Mouse (Mus musculus) small intestine, adult 2 months (tissue): ENCODE results near the gene Tcp11l2. TPM values are rescaled to one million over a fixed set of nuclear protein-coding genes. Genes with fewer than 3 reads are reported as not detected.

ENCODE experiments used
- H3K27ac ChIP-seq: fragments of 200-500 bp; 2 replicates; pipeline ENCODE4 v1.5.1; 2012; ENCODE audit warnings: low read depth, low read length, control low read depth, inconsistent platforms; ENCODE audit not compliant: insufficient read depth
- H3K27me3 ChIP-seq: fragments of 200-500 bp; 2 replicates; pipeline ENCODE4 v1.6.1; 2012; ENCODE audit warnings: mild to moderate bottlenecking, moderate library complexity, low read length, inconsistent platforms; ENCODE audit not compliant: control insufficient read depth, insufficient read depth
- H3K36me3 ChIP-seq: fragments of 200-500 bp; 2 replicates; pipeline ENCODE4 v1.6.1; 2012; ENCODE audit warnings: mild to moderate bottlenecking, low read length, control low read depth, inconsistent platforms; ENCODE audit not compliant: control insufficient read depth, insufficient read depth
- H3K4me1 ChIP-seq: fragments of 200-500 bp; 2 replicates; pipeline ENCODE4 v1.6.1; 2012; ENCODE audit warnings: low read length, inconsistent platforms, mixed read lengths; ENCODE audit not compliant: control insufficient read depth, insufficient read depth, insufficient read length
- H3K4me3 ChIP-seq: fragments of 200-500 bp; 2 replicates; pipeline ENCODE4 v1.5.1; 2012; ENCODE audit warnings: low read depth, mild to moderate bottlenecking, control low read depth, inconsistent platforms, low read length, moderate library complexity
- CTCF ChIP-seq: fragments of 200-500 bp; IDR thresholded peaks from 2 replicates; pipeline ENCODE4 v1.5.1; 2012; ENCODE audit warnings: low read depth, mild to moderate bottlenecking, control low read depth, inconsistent platforms, low read length, moderate library complexity, mixed read lengths; ENCODE audit not compliant: insufficient replicate concordance, insufficient read length; ENCODE audit errors: extremely low read depth
- POLR2A ChIP-seq: fragments of 200-500 bp; IDR thresholded peaks from 2 replicates; pipeline ENCODE4 v1.6.1; 2012; ENCODE audit warnings: low read depth, mild to moderate bottlenecking, control low read depth, inconsistent platforms, low read length, moderate library complexity
- WGBS: fragments of 180-500 bp; shearing (Covaris S2); methylation state at CpG from one replicate; pipeline ENCODE4 v1.1.7; 2018; 5-methylcytosine and 5-hydroxymethylcytosine counted together
- polyA plus RNA-seq: library from polyadenylated mRNA; depleted of rRNA; stranded (reverse); fragments of >200 nt; gene quantifications from 2 replicates; pipeline ENCODE4 v1.2.3, GENCODE M21; 2012

Tcp11l2 gene
- polyA plus RNA-seq, 1 experiment, result 34.3 TPM

- peaks cover 3% of the 10 kb centered on the region; the same call in 1 of the 2 replicates for H3K4me1 ChIP-seq
- TF ChIP-seq POLR2A, result no peak
- TF ChIP-seq CTCF, result no peak; the same call in 1 of the 2 replicates
- WGBS, result under 1% methylated on average over 14 of the region's 14 CpGs
- no peaks in the 10 kb centered on the region for H3K36me3 ChIP-seq
- H3K27ac ChIP-seq, result peak overlapping the region; percentile 72
- H3K4me3 ChIP-seq, result peak overlapping the region; percentile 98
- no peaks in the 10 kb centered on the region for H3K27me3 ChIP-seq
Observed at GRCm38 (mm10) chr10:84576029-84576394, 414 bp upstream of the Tcp11l2 start.

GRCm38 (mm10) chr10:84577071-84577727 lies 773 bp downstream of the Tcp11l2 start:
- H3K4me3 ChIP-seq, result peak overlapping the region; percentile 98
- peak overlapping the region; percentile 84 for H3K27ac ChIP-seq
- no peaks in the 10 kb centered on the region for H3K27me3 ChIP-seq
- no peaks in the 10 kb centered on the region for H3K36me3 ChIP-seq
- TF ChIP-seq POLR2A, result no peak
- TF ChIP-seq CTCF, result no peak
- WGBS, result under 1% methylated on average over 38 of the region's 38 CpGs
- peaks cover 3% of the 10 kb centered on the region; the same call in 1 of the 2 replicates for H3K4me1 ChIP-seq

DNA sequence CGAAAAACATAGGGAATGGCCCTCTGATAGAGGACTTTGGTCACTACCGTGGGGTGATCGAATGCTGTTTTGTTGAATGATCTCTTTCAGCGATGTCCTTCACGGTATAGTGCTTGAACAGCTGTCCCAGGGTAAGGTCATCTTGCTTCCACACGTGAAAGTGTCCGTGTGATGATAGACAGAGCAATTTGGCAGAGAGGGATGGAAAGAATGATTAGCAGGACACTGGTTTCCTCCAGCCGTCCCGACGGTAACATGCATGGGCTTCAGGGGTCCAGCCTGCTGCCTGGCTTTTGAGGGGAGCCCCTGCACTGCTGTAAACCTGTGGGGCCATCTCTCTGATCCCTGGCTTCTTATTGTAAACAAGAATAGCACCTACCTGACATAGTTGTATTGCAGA lies 2.3 kb downstream of the Tcp11l2 start:
- Histone ChIP-seq H3K27ac (no peak overlapping the region), H3K4me3 (no peak overlapping the region), H3K36me3 (no peaks in the 10 kb centered on the region), H3K27me3 (no peaks in the 10 kb centered on the region), H3K4me1 (peaks cover 3% of the 10 kb centered on the region; the same call in 1 of the 2 replicates)
- TF ChIP-seq POLR2A, result no peak
- no peak for TF ChIP-seq CTCF
- 81% methylated on average over 10 of the region's 10 CpGs for WGBS

GRCm38 (mm10) chr10:84579527-84579926 lies 3.1 kb downstream of the Tcp11l2 start:
- Histone ChIP-seq H3K36me3 (no peaks in the 10 kb centered on the region), H3K27ac (no peak overlapping the region), H3K4me1 (peaks cover 3% of the 10 kb centered on the region; the same call in 1 of the 2 replicates), H3K27me3 (no peaks in the 10 kb centered on the region), H3K4me3 (no peak overlapping the region)
- WGBS, result 86% methylated on average over 2 of the region's 2 CpGs
- TF ChIP-seq CTCF, result no peak
- no peak for TF ChIP-seq POLR2A

DNA sequence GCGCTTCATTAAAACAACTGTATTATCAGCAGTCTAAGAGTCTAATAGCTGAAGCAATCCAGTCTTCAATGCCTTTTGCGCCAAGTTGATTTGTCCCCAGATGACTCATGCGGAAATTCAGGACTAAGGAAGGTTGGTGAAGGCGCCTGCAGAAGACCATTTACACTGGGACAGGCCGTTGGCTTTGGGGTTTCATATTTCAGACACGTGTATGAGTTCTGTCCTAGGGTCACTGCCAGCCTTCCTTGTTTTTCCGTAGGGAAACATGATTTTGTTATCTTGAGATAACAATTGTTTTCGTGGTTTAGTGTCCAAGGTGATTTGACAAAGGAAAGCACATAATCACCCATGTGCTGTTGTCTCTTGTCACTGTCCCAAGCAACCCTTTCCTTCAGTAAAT lies 4.8 kb downstream of the Tcp11l2 start:
- TF ChIP-seq CTCF (no peak), POLR2A (no peak)
- no peak overlapping the region for H3K4me3 ChIP-seq
- 41% methylated on average over 8 of the region's 8 CpGs for WGBS

GRCm38 (mm10) chr10:84582236-84582635 lies 5.8 kb downstream of the Tcp11l2 start:
- Histone ChIP-seq H3K4me1 (peaks cover 6% of the 10 kb centered on the region; the same call in 1 of the 2 replicates), H3K4me3 (no peak overlapping the region), H3K36me3 (no peaks in the 10 kb centered on the region; the same call in 1 of the 2 replicates), H3K27me3 (no peaks in the 10 kb centered on the region), H3K27ac (no peak overlapping the region)
- 85% methylated on average over 7 of the region's 7 CpGs for WGBS
- TF ChIP-seq POLR2A (no peak), CTCF (no peak)

More for the DNA sequence above, 4.8 kb downstream of the Tcp11l2 start:
- Histone ChIP-seq H3K27ac (no peak overlapping the region), H3K36me3 (no peaks in the 10 kb centered on the region), H3K4me1 (peaks cover 6% of the 10 kb centered on the region; the same call in 1 of the 2 replicates), H3K27me3 (no peaks in the 10 kb centered on the region)

DNA sequence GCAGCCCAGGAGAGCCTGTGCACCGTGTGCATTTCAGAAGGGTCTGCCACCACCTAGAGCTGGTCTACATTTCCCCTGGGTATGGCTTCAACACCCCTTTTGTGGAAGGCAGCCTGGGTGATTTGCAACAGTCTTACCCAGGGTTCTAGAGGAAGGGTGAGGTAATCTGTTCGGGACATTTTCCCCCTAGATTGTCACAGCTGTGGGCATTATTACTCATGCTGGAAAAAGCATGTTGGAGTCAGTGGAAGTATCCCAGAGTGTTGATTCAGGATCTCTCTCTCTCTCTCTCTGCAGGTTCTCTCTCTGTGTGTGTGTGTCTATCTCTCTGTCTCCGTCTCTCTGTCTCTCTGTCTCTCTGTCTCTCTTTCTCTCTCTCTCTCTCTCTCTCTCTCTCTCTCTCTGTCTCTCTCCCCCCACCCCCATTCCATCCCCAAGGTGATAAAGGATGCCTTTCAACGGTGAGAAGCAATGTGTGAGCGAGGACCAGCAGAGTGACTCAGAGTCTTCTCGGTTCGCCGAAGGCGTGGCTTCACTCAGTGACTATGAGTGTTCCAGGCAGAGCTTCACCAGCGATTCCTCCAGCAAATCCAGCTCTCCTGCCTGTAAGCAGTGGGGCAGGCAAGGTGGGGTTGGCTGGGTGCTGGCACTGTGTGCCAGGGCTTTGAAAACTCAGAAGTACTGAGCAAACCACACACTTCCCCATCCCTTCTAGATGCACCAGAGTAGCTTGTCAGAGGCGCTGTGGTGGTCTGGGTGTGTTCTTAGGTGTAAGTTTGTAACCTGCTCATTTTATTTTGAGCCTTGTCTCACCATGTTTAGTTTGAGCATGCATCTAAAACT lies 8.2 kb downstream of the Tcp11l2 start:
- WGBS, result 45% methylated on average over 11 of the region's 11 CpGs
- Histone ChIP-seq H3K36me3 (no peaks in the 10 kb centered on the region; the same call in 1 of the 2 replicates), H3K27me3 (no peaks in the 10 kb centered on the region), H3K27ac (no peak overlapping the region), H3K4me3 (no peak overlapping the region), H3K4me1 (peaks cover 3% of the 10 kb centered on the region; the same call in 1 of the 2 replicates)
- TF ChIP-seq POLR2A (no peak), CTCF (no peak)
